Mouse (Mus musculus) urinary bladder, adult 18-20 months (tissue): ENCODE measurements at regions not wholly inside any gene's neighbourhood (a gene's known extent, or its start where the extent isn't known, plus 50 kb on each side); places are given as distances from the start of the nearest gene placed in this dataset.

ENCODE experiments used
- DNase-seq, 2 experiments: peaks; one replicate each; pipeline ENCODE4 v3.0.0; 2022; ENCODE audit warnings: low spot score in 2 of 2, mixed read lengths in 2 of 2

GRCm38 (mm10) chr2:137974651-137975050, 281.7 kb upstream of the Btbd3 start:
- DNase-seq: no peak

DNA sequence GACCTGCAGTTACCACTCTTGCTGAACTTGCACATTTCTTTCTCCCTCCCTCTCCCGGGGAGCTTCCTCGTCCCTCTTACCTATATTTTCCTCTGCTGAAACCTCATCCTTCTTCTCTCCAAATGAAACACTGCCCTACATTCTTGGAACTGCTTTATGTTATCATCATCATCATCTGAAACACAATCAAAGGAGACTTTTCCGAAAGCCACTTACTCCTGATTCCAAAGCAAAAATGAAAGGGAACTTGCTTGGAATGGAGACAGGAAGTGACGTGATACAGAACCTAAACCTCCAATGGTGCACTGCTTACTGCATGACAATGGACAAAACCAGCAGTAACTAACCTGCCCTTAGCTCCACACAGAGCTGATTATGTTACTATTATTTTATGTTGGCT, 287.2 kb upstream of the Btbd3 start:
- DNase-seq: no peak

DNA sequence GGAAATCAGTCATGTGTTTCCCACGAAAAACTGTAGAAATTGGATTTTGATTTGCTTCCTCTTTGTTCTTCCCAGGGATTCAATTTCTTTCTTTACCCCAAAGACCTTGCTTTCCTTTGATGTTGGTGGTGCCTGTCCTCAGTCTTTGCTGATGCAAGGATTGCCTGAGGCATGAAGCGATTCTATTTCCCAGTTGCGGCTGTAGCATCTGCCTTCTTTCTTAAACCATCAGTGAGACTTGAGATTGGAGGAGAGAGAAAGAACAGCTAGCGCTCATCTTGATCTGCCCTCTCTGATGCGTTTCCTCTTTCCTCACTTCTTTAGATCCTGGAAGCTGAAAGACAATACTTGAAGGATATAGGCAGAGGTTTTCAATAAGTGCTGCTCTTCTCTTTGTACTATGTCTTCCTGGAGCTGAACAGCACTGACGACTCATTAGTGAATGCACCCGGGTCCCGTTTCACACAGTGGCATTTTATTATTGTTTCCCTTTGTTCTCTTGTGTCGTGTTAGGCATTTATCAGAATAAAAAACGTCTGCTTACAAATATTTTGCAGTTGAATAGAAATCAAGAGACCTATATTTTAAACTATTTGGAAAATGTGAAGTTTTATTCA, 289.8 kb upstream of the Btbd3 start:
- no peak for DNase-seq

GRCm38 (mm10) chr2:137954830-137955229, 301.5 kb upstream of the Btbd3 start:
- no peak for DNase-seq

GRCm38 (mm10) chr2:137953144-137953543, 303.2 kb upstream of the Btbd3 start:
- DNase-seq: no peak

- DNase-seq: no peak
Observed at GRCm38 (mm10) chr2:137951942-137952341, 304.4 kb upstream of the Btbd3 start.

- no peak for DNase-seq
Observed at GRCm38 (mm10) chr2:137950931-137951330, 305.4 kb upstream of the Btbd3 start.

- peak; percentile 38 to 55 for DNase-seq
Observed at GRCm38 (mm10) chr2:137942753-137943152, 313.6 kb upstream of the Btbd3 start.

DNA sequence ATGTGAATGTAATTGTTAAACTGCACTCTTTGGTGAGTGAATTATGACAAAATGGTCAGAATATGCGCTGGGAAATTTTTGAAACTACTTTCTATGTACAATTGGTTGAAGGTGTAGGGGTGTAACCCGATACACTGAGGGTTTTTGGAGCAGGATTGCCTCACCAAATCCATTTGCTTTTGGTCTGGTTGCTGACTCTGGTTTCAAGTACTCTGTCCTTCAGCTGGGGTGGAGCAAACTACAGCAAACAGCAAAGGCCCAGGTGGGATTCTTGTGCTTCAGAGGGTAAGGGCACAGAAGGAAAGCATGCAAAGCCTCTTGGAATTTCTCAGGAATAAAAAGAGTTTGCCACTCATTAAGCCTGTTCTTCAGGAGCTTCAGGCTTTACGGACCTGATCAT, 316.8 kb upstream of the Btbd3 start:
- no peak for DNase-seq

DNA sequence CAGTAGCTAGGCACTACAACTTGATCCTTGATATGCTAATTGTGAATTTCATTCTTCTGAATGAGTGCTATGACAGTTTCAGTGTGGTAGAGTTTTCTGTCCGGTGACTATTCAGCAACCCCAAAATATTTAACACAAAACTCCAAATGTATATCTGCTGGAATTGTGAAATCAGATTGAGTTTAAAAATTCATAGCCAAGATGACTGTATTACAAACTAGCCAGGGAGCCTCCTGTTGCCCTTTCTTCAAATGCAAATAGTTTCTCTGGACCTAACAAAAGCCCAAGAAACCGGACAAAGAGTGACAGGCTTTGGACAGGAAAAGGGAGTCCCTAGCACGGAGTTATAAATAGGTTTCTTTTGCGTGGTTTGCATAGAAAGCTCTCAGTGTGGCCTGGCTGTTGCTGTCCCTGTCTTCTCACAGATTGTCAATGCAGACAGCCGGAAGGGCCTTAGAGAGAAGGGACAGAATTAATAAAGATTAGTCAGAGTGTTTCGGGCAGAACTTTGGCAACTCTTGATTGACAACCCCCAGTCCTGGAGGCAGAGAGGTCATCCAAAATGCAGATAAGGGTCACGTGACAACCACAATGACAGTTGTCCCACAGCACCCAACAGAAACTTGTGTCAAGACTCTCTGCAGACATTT, 317.4 kb upstream of the Btbd3 start:
- no peak for DNase-seq

DNA sequence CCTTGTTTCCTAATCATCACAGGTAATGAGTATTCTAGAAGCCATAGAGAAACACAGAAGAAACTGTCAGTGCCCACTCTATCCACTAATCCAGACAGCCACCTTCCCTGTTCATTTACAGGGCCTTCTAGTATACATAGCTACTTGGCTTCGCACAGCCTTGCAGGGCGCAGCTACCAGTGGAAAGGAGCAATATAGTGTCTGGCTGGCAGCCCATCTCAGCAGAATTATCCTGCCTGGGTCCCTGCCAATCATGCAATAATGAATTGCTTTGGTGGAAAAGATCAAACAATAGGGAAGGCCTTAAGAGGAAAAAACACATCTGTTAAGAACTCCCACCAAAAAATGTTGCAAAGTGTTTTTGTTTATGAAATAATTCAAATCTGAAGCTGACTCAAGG, 319.8 kb upstream of the Btbd3 start:
- DNase-seq: no peak

DNA sequence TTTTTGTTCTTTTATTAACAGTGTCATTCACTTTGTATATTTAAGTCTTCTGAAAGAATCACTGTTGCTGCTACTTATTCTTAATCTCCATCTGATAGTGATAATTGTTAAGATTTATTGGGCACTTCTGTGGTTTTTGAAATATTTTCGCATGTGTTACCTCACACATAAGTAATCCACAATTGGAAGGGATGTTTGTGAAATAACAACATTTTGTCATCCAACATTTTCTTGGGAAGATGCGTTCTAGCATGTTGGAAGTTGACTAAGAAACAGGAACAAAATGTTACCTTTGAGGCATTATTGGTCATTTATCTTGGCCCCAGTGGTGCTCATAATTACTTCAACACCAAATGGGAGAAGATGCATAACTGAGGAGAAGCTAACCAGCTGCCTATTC, 323.4 kb upstream of the Btbd3 start:
- DNase-seq: no peak

DNA sequence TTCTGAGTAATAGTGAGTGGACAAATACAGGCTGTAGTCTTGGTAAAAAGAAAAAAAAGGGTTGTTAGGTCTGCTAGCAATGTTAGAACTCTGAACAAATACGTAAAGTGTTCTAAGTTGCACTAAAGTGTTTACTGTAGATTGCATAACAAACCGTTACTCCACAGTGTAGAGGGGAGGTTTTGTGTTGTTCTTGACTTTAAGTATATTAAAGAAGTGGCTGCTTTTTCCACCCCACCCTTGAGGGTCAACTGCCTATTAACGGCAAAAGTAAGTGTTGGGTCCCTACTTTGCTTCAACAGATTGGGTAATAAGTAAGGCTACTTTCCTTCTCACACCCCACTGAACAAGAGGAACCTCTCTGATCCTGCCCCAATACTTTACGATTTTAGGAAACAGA, 323.9 kb upstream of the Btbd3 start:
- DNase-seq: no peak

DNA sequence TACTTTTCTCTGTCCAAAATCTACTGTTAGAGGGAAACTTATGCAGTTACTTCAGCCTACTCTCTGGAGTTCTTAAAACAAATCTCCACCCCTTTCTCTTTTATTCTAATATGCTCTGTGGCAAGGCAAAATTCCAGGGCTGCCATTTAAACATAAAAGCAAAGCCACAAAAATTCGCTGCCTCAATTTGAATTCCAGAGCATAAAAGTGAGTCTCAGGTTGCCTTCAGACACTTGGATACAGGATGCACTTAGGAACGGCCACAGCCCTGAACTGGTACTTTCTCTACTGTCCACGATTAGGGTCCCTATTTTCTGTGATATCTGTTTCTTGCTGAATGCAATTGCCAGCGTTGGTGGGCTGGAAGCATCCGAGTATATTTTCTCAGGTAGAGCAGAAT, 330.9 kb upstream of the Btbd3 start:
- DNase-seq: no peak

DNA sequence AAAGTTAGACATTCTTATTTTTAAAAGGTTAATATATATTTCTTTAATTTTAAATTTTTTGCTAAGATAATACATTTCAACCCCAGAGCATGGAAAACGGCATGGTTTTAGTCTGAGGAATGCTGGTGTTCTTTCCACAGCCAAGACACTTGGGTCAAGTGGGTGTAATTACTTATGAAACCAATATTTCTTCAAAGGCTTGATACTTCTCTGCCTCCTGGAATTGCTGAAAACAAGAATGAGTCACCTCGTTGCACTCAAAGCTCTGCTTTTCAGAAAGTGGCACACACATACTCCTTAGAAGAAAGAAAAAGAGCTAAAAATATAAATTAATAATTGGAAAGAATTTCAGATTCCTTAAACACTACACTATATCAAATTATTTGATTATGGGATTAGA, 331.8 kb upstream of the Btbd3 start:
- no peak for DNase-seq

DNA sequence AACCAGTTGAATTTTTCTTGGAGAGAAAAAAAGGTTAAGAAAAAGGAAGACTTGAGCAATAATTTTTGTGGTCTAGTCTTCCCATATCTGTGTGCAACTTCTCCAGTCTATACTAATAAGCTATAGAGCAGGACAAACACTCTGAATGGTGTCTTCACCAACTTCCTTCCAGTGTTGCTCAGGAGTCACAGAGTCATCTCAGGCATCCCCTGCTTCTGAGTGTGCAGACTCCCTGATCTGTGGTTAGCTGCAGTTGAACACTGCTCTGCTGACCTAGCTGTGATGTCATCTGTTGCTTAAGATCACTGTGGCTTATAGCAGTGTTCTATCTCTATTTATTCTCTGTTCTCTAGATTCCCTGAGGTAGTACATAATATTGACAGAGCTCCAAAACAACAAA, 357.9 kb upstream of the Btbd3 start:
- no peak for DNase-seq

- no peak for DNase-seq
Observed at GRCm38 (mm10) chr2:137880211-137881031, 375.9 kb upstream of the Btbd3 start.

GRCm38 (mm10) chr2:137869676-137870075, 386.7 kb upstream of the Btbd3 start:
- no peak for DNase-seq

DNA sequence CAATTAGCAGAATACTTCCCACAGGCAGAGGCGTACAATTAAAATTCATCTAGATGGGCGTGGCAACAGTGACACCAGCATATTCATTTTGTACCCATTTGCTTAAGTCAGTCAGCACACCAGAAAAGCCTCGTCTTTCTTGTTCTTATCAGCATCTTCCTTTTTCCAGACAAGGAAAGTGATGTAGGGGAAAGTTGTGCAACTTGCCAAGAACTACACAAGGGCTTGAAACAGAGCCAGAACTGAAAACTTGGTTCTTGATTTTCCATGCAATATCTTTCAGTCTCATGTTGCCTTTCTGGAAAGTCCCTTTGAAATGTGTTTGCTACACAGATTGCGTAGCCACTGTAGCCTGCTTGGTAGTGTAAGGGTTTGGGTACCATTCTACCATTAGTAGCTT, 401.9 kb upstream of the Btbd3 start:
- DNase-seq: no peak

GRCm38 (mm10) chr2:137853399-137854259, 402.7 kb upstream of the Btbd3 start:
- DNase-seq: no peak

GRCm38 (mm10) chr2:137847901-137848300, 408.5 kb upstream of the Btbd3 start:
- no peak for DNase-seq

GRCm38 (mm10) chr2:137827814-137828374, 428.5 kb upstream of the Btbd3 start:
- DNase-seq: no peak
